Mouse (Mus musculus): ENCODE measurements around the gene Gm973. TPM values are rescaled to one million over a fixed set of nuclear protein-coding genes. Genes with fewer than 3 reads are reported as not detected.
"Not testable (repeated sequence)": the region's sequence is repeated elsewhere in the genome, so short reads cannot be mapped to it uniquely, and the experiment has no call there.

The Gm973 gene
- polyA plus RNA-seq, 1 experiment from 2014 or later = 9.6 TPM

- no peak overlapping the region for H3K4me2 ChIP-seq
- no peak overlapping the region for H3K27ac ChIP-seq (replicated peaks)
- WGBS = 94% methylated on average over 2 of the region's 2 CpGs
- no peaks in the 10 kb centered on the region for H3K36me3 ChIP-seq
- no peaks in the 10 kb centered on the region for H3K27me3 ChIP-seq (replicated peaks)
- H3K4me1 ChIP-seq = no peaks in the 10 kb centered on the region
- H3K4me3 ChIP-seq (replicated peaks) = no peak overlapping the region
- no peak overlapping the region for H3K9ac ChIP-seq (replicated peaks)
- H3K9me3 ChIP-seq (replicated peaks) = no peaks in the 10 kb centered on the region
- ATAC-seq (ENCODE audit: low FRiP score) = no peak
Observed at GRCm38 (mm10) chr1:59615021-59615420, 99.0 kb downstream of the Gm973 start.

- WGBS = 91% methylated on average over 10 of the region's 10 CpGs
- Histone ChIP-seq H3K4me2 (no peak overlapping the region), H3K27ac (replicated peaks) (no peak overlapping the region), H3K9ac (replicated peaks) (no peak overlapping the region), H3K4me1 (no peaks in the 10 kb centered on the region), H3K4me3 (replicated peaks) (no peak overlapping the region), H3K36me3 (no peaks in the 10 kb centered on the region), H3K9me3 (replicated peaks) (no peaks in the 10 kb centered on the region), H3K27me3 (replicated peaks) (no peaks in the 10 kb centered on the region)
- ATAC-seq (ENCODE audit: low FRiP score) = no peak
Observed at GRCm38 (mm10) chr1:59619201-59619600, 103.1 kb downstream of the Gm973 start.

GRCm38 (mm10) chr1:59623325-59624017 lies 107.4 kb downstream of the Gm973 start:
- WGBS = 29% methylated on average over 5 of the region's 5 CpGs
- peak; percentile 96 for ATAC-seq (ENCODE audit: low FRiP score)
- H3K9me3 ChIP-seq (replicated peaks) = no peaks in the 10 kb centered on the region

GRCm38 (mm10) chr1:59625410-59625809 lies 109.3 kb downstream of the Gm973 start:
- Histone ChIP-seq H3K4me3 (replicated peaks) (no peak overlapping the region), H3K27me3 (replicated peaks) (no peaks in the 10 kb centered on the region), H3K9ac (replicated peaks) (no peak overlapping the region), H3K4me2 (no peak overlapping the region), H3K36me3 (no peaks in the 10 kb centered on the region), H3K9me3 (replicated peaks) (no peaks in the 10 kb centered on the region), H3K4me1 (no peaks in the 10 kb centered on the region), H3K27ac (replicated peaks) (no peak overlapping the region)
- ATAC-seq (ENCODE audit: low FRiP score) = no peak
- WGBS = 80% methylated on average over 5 of the region's 5 CpGs

More at GRCm38 (mm10) chr1:59623325-59624017, 107.4 kb downstream of the Gm973 start:
- no peak overlapping the region for H3K27ac ChIP-seq (replicated peaks)
- H3K4me2 ChIP-seq = no peak overlapping the region
- H3K36me3 ChIP-seq = no peaks in the 10 kb centered on the region
- no peaks in the 10 kb centered on the region for H3K27me3 ChIP-seq (replicated peaks)
- no peaks in the 10 kb centered on the region for H3K4me1 ChIP-seq
- H3K4me3 ChIP-seq (replicated peaks) = no peak overlapping the region
- no peak overlapping the region for H3K9ac ChIP-seq (replicated peaks)

- no peak for ATAC-seq (ENCODE audit: low FRiP score)
- H3K27me3 ChIP-seq (replicated peaks) = no peaks in the 10 kb centered on the region
- H3K9me3 ChIP-seq (replicated peaks) = no peaks in the 10 kb centered on the region
- no peak overlapping the region for H3K4me2 ChIP-seq
- no peaks in the 10 kb centered on the region for H3K36me3 ChIP-seq
- H3K4me1 ChIP-seq = no peaks in the 10 kb centered on the region
- H3K9ac ChIP-seq (replicated peaks) = no peak overlapping the region
- H3K4me3 ChIP-seq (replicated peaks) = no peak overlapping the region
- WGBS = 68% methylated on average over 6 of the region's 6 CpGs
- H3K27ac ChIP-seq (replicated peaks) = no peak overlapping the region
Observed at GRCm38 (mm10) chr1:59629194-59629593, 113.1 kb downstream of the Gm973 start.

- WGBS = 95% methylated on average over 6 of the region's 6 CpGs
- H3K9ac ChIP-seq (replicated peaks); H3K9me3 ChIP-seq (replicated peaks); H3K27ac ChIP-seq (replicated peaks); H3K4me3 ChIP-seq (replicated peaks); H3K36me3 ChIP-seq; H3K4me2 ChIP-seq; ATAC-seq (ENCODE audit: low FRiP score); H3K27me3 ChIP-seq (replicated peaks); H3K4me1 ChIP-seq: not testable (repeated sequence)
Observed at GRCm38 (mm10) chr1:59630356-59630755, 114.3 kb downstream of the Gm973 start.

- Histone ChIP-seq H3K4me2 (no peak overlapping the region), H3K9me3 (replicated peaks) (no peaks in the 10 kb centered on the region), H3K27ac (replicated peaks) (no peak overlapping the region), H3K9ac (replicated peaks) (no peak overlapping the region), H3K4me3 (replicated peaks) (no peak overlapping the region), H3K27me3 (replicated peaks) (no peaks in the 10 kb centered on the region), H3K4me1 (no peaks in the 10 kb centered on the region), H3K36me3 (no peaks in the 10 kb centered on the region)
- ATAC-seq (ENCODE audit: low FRiP score) = no peak
- 88% methylated on average over 5 of the region's 5 CpGs for WGBS
Observed at GRCm38 (mm10) chr1:59631986-59632659, 116.1 kb downstream of the Gm973 start.

- Histone ChIP-seq H3K4me3 (replicated peaks) (no peak overlapping the region), H3K4me1 (no peaks in the 10 kb centered on the region), H3K27ac (replicated peaks) (no peak overlapping the region), H3K9me3 (replicated peaks) (no peaks in the 10 kb centered on the region), H3K4me2 (no peak overlapping the region), H3K36me3 (no peaks in the 10 kb centered on the region), H3K9ac (replicated peaks) (no peak overlapping the region), H3K27me3 (replicated peaks) (no peaks in the 10 kb centered on the region)
- ATAC-seq (ENCODE audit: low FRiP score) = no peak
- 43% methylated on average over 6 of the region's 6 CpGs for WGBS
Observed at GRCm38 (mm10) chr1:59633056-59633455, 117.0 kb downstream of the Gm973 start.

GRCm38 (mm10) chr1:59636349-59636748 lies 120.3 kb downstream of the Gm973 start:
- Histone ChIP-seq H3K27me3 (replicated peaks) (no peaks in the 10 kb centered on the region), H3K9me3 (replicated peaks) (no peaks in the 10 kb centered on the region), H3K4me2 (no peak overlapping the region), H3K27ac (replicated peaks) (no peak overlapping the region), H3K4me3 (replicated peaks) (no peak overlapping the region), H3K36me3 (0 out of 2 replicates have a peak, but pooled peaks cover 7% of the 10 kb centered on the region), H3K9ac (replicated peaks) (no peak overlapping the region), H3K4me1 (no peaks in the 10 kb centered on the region)
- WGBS = 81% methylated on average over 1 of the region's 1 CpGs
- ATAC-seq (ENCODE audit: low FRiP score) = no peak

GRCm38 (mm10) chr1:59638371-59638770 lies 122.3 kb downstream of the Gm973 start:
- no peak for ATAC-seq (ENCODE audit: low FRiP score)
- Histone ChIP-seq H3K27ac (replicated peaks) (no peak overlapping the region), H3K4me3 (replicated peaks) (no peak overlapping the region), H3K36me3 (peaks cover 19% of the 10 kb centered on the region), H3K4me1 (no peaks in the 10 kb centered on the region), H3K27me3 (replicated peaks) (no peaks in the 10 kb centered on the region), H3K9me3 (replicated peaks) (no peaks in the 10 kb centered on the region), H3K9ac (replicated peaks) (no peak overlapping the region), H3K4me2 (no peak overlapping the region)
- WGBS = 84% methylated on average over 3 of the region's 3 CpGs

- Histone ChIP-seq H3K4me3 (replicated peaks) (no peak overlapping the region), H3K4me1 (no peaks in the 10 kb centered on the region), H3K27ac (replicated peaks) (no peak overlapping the region), H3K36me3 (peaks cover 29% of the 10 kb centered on the region), H3K9me3 (replicated peaks) (no peaks in the 10 kb centered on the region), H3K9ac (replicated peaks) (no peak overlapping the region), H3K4me2 (no peak overlapping the region), H3K27me3 (replicated peaks) (no peaks in the 10 kb centered on the region)
- 96% methylated on average over 1 of the region's 1 CpGs for WGBS
- ATAC-seq (ENCODE audit: low FRiP score) = no peak
Observed at GRCm38 (mm10) chr1:59642488-59642887, 126.4 kb downstream of the Gm973 start.

GRCm38 (mm10) chr1:59646502-59646901 lies 130.4 kb downstream of the Gm973 start:
- H3K27me3 ChIP-seq (replicated peaks); H3K9ac ChIP-seq (replicated peaks); H3K27ac ChIP-seq (replicated peaks); H3K4me2 ChIP-seq; ATAC-seq (ENCODE audit: low FRiP score); H3K4me1 ChIP-seq; H3K4me3 ChIP-seq (replicated peaks); H3K9me3 ChIP-seq (replicated peaks): not testable (repeated sequence)
- H3K36me3 ChIP-seq = peaks cover 37% of the 10 kb centered on the region
- 93% methylated on average over 2 of the region's 2 CpGs for WGBS

Data from neural tube, embryonic 15.5 days (tissue).